Comparison of ENCODE assay signal across 10 mouse cellular contexts in genomic region chr12:102498726-102499125, GRCm38 (mm10). TPM values are rescaled to one million over a fixed set of nuclear protein-coding genes. Genes with fewer than 3 reads are reported as not detected.
DNase-seq lines count a peak whose midpoint lies in the region; ATAC-seq and TF ChIP-seq lines count a peak whose summit lies in the region.
"Had no signal": no experiment of that assay in that cellular context is flagged by ENCODE, and none has a peak within 500 bp of the region (broad histone marks: within the 10 kb centered on the region; RNA-seq: fewer than 3 reads in every experiment).

No protein-coding gene starts in this region.

- no peak overlapping the region for H3K9ac ChIP-seq in intestine, embryonic 15.5 days
- no peak overlapping the region for H3K9ac ChIP-seq in intestine, postnatal 0 days (ENCODE audit: low read depth, low read length)

- H3K27me3 ChIP-seq in intestine, embryonic 15.5 days (replicated peaks), result no peaks in the 10 kb centered on the region
- H3K27me3 ChIP-seq in intestine, postnatal 0 days (replicated peaks; ENCODE audit: control insufficient read depth, insufficient read depth, low read length), result no peaks in the 10 kb centered on the region

- no peak for TF ChIP-seq CTCF in intestine, postnatal 0 days (IDR thresholded peaks at IDR 0.05; ENCODE audit: low read depth)

- H3K4me2 ChIP-seq in intestine, embryonic 15.5 days (replicated peaks), result no peak overlapping the region
- H3K4me2 ChIP-seq in intestine, postnatal 0 days (replicated peaks; ENCODE audit: low read depth), result no peak overlapping the region

- peak; percentile 61 for ATAC-seq in intestine, embryonic 15.5 days
- ATAC-seq in intestine, postnatal 0 days, result no peak

- no peak overlapping the region for H3K27ac ChIP-seq in intestine, embryonic 15.5 days
- H3K27ac ChIP-seq in intestine, postnatal 0 days (ENCODE audit: low read depth, low read length), result no peak overlapping the region

- H3K4me3 ChIP-seq in intestine, embryonic 15.5 days (replicated peaks), result no peak overlapping the region
- no peak overlapping the region for H3K4me3 ChIP-seq in intestine, postnatal 0 days (ENCODE audit: low read depth, low read length)

- WGBS in intestine, embryonic 15.5 days, result 58% methylated on average over 8 of the region's 8 CpGs
- 58% methylated on average over 8 of the region's 8 CpGs for WGBS in intestine, postnatal 0 days

- peak; percentile 48 for DNase-seq in gastrocnemius, adult 18-20 months (ENCODE audit: low spot score)
- DNase-seq in kidney, adult 9 months, result peak; percentile 94
- peak; percentile 64 for DNase-seq in skeletal muscle tissue, adult 2 months (ENCODE audit: low read depth, low spot score)
- DNase-seq in left cerebral cortex, adult 9 months (ENCODE audit: low spot score in 2 of 2), result no peak
- no peak for DNase-seq in right cerebral cortex, postnatal 25 days
- DNase-seq in thymus, postnatal 0 days (ENCODE audit: low spot score), result no peak
- DNase-seq: cerebellum, adult 11-12 months; liver had no signal

- H3K4me1 ChIP-seq in intestine, embryonic 15.5 days (replicated peaks), result no peaks in the 10 kb centered on the region
- H3K4me1 ChIP-seq in intestine, postnatal 0 days (replicated peaks; ENCODE audit: control insufficient read depth, insufficient read depth, low read length), result no peaks in the 10 kb centered on the region

- H3K9me3 ChIP-seq in intestine, embryonic 15.5 days, result no peaks in the 10 kb centered on the region
- no peaks in the 10 kb centered on the region for H3K9me3 ChIP-seq in intestine, postnatal 0 days (ENCODE audit: control insufficient read depth)

- H3K36me3 ChIP-seq in intestine, embryonic 15.5 days, result peaks cover 19% of the 10 kb centered on the region
- peaks cover 42% of the 10 kb centered on the region for H3K36me3 ChIP-seq in intestine, postnatal 0 days (ENCODE audit: control insufficient read depth, insufficient read depth)

RNA-seq across cellular contexts. Expression of gene Golga5, which starts 29.8 kb away (rescaled TPM):
- polyA plus RNA-seq in intestine, embryonic 15.5 days (2015; fragmentation: Nextera tagmentation; extraction: Ambion mirVana), result 30.0 and 33.1 TPM in 2 replicates
- polyA plus RNA-seq in intestine, postnatal 0 days (2015; fragmentation: Nextera tagmentation; extraction: Ambion mirVana), result 36.1 and 36.7 TPM in 2 replicates
- 10 to 100 TPM; 29.5 to 31.3 TPM for total RNA-seq in gastrocnemius, adult 18-20 months (2021)
- 31.7 and 34.5 TPM in 2 replicates for polyA plus RNA-seq in thymus, postnatal 0 days (2015; fragmentation: Nextera tagmentation; extraction: Ambion mirVana)

RNA-seq across cellular contexts. Expression of gene Chga, which starts 56.0 kb away (rescaled TPM):
- 26.2 and 27.3 TPM in 2 replicates for polyA plus RNA-seq in intestine, embryonic 15.5 days (2015; fragmentation: Nextera tagmentation; extraction: Ambion mirVana)
- 41.5 and 43.2 TPM in 2 replicates for polyA plus RNA-seq in intestine, postnatal 0 days (2015; fragmentation: Nextera tagmentation; extraction: Ambion mirVana)
- not detected for total RNA-seq in gastrocnemius, adult 18-20 months (2021)
- 13.2 and 25.2 TPM in 2 replicates for polyA plus RNA-seq in thymus, postnatal 0 days (2015; fragmentation: Nextera tagmentation; extraction: Ambion mirVana)

RNA-seq across cellular contexts. Expression of gene Lgmn, which starts 59.1 kb away (rescaled TPM):
- polyA plus RNA-seq in intestine, embryonic 15.5 days (2015; fragmentation: Nextera tagmentation; extraction: Ambion mirVana), result 81.0 and 84.1 TPM in 2 replicates
- polyA plus RNA-seq in intestine, postnatal 0 days (2015; fragmentation: Nextera tagmentation; extraction: Ambion mirVana), result 1,340 and 1,424 TPM in 2 replicates
- total RNA-seq in gastrocnemius, adult 18-20 months (2021), result 10 to 100 TPM; 24.5 to 25.9 TPM
- 75.0 and 77.3 TPM in 2 replicates for polyA plus RNA-seq in thymus, postnatal 0 days (2015; fragmentation: Nextera tagmentation; extraction: Ambion mirVana)

Comparison
In these comparisons a context has a peak if more than half of its experiments do, and no peak if none do; other contexts are left out.
1. RNA of gene Lgmn, which starts 59.1 kb away (polyA plus RNA-seq): 1,340 to 1,424 TPM in intestine, postnatal 0 days; 81.0 to 84.1 TPM in intestine, embryonic 15.5 days and 75.0 to 77.3 TPM in thymus, postnatal 0 days; every median in the first group is over 10 times any median in the second.
2. DNase-seq: peak in gastrocnemius, adult 18-20 months (single experiment), kidney, adult 9 months (single experiment) and skeletal muscle tissue, adult 2 months (single experiment); none in left cerebral cortex, adult 9 months (0 of 2), right cerebral cortex, postnatal 25 days (single experiment) and thymus, postnatal 0 days (single experiment).